Mouse (Mus musculus) adrenal gland (tissue): ENCODE results near the gene Ankrd6.

Experiments used
- intact Hi-C: fragments of 180-260 bp; cut with DNase I; formaldehyde crosslinking; loops from one replicate; pipeline ENCODE4 v1.15.1; 2025

Gene Ankrd6

DNA sequence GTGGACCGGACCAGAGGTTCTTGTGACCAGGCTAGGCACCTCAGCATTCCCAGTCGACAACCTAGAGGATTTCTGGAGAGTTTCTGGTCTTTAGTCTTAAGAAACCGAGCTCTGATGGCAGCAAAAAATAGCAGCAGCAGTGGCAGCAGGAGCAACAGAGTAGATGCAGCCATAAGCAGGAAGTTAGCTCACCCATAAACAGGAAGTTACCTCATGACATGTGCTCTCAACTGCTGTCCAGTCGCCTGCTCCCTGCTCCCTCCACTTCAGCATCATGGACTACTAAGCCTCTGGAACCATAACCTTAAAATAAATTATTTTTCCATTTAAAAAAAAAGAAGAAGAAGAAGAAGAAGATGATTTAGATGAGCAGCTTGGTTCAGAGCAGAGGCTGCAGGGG, 161.6 kb downstream of the Ankrd6 start:
- intact Hi-C loops = no loop called here

- intact Hi-C loops = no loop called here
Observed at GRCm38 (mm10) chr4:32787110-32787509, 163.5 kb downstream of the Ankrd6 start.

GRCm38 (mm10) chr4:32779996-32780395, 170.6 kb downstream of the Ankrd6 start:
- intact Hi-C loops = no loop called here

DNA sequence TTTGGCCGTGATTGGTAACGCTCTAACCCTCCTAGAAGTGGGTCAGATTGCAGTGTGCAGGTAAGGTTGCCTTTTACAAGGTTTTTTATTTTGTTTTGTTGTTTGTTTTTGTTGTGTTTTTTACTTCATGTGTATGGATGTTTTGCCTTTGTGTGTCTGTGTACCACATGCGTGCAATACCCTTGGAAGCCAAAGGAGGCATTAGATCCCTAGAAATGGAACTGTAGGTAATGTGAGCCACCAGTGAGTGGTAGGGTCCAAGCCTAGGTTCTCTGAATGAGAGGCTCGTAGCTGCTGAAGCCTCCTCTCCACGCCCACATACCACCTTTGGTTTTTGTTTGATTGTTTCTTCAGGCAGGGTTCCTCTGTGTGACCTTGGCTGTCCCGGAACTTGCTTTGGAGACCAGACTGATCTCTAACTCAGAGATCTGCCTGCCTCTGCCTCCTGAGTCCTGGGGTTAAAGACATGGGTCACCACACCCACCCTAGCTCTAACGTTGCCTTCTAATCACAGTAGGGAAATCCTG, 180.3 kb downstream of the Ankrd6 start:
- intact Hi-C loops = no loop called here

DNA sequence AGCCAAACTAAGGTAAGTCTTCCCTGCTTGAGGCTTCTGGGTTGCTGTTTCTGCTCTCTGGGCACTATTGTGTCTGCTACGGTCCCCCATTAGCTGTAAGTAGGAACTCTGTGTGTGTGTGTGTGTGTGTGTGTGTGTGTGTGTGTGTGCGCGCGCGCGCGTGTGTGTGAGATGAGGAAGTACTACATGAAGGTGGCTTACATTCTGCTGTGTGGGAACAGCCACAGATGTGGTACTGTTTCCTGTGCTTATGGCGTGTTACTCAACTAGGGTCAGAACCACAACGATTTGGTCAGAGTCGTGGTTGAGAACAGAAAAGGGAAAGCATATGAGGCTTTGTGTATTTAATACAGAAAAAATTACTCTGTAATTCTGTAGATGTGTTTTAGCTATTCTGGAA, 182.6 kb downstream of the Ankrd6 start:
- intact Hi-C loops = loop anchor here (5.0 kb wide), 1 partner anchor 184 kb away; the partner anchor contains the start of gene Ankrd6

- intact Hi-C loops = loop anchor here (5.0 kb wide), 1 partner anchor 185 kb away; the partner anchor contains the start of gene Ankrd6
Observed at GRCm38 (mm10) chr4:32767471-32767870, 183.2 kb downstream of the Ankrd6 start.

GRCm38 (mm10) chr4:32757430-32757829, 193.2 kb downstream of the Ankrd6 start:
- intact Hi-C loops = loop anchor here (10.0 kb wide), 1 partner anchor 257 kb away; no protein-coding TSS in a partner anchor
